Mouse (Mus musculus): ENCODE measurements around the gene Rb1. TPM values are rescaled to one million over a fixed set of nuclear protein-coding genes. Genes with fewer than 3 reads are reported as not detected.

The Rb1 gene
- total RNA-seq, 2 experiments from 2014 or later: 31.1 to 33.1 TPM

DNA sequence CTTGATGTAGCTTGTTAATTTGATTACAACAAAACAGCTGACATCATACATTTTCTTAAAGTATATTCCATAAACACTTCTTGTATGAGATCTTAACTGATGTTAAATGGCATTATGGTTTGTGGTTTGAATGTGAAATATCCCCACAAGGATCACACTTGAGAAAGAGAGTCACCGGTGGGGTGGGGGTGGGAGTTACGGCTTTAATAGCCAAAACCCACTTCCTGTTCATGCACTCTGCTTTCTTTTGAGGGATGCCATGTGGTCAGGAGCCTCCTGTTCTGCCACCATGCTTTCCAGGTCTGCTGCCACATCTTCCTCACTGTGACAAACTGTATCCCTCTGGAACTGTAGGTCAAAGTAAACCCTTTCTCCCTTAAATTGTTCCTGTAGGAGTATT lies 35.7 kb downstream of the Rb1 start:
- DNase-seq (ENCODE audit: low spot score in 2 of 2): no peak
- intact Hi-C loops (cut with DNase I): no loop called here

DNA sequence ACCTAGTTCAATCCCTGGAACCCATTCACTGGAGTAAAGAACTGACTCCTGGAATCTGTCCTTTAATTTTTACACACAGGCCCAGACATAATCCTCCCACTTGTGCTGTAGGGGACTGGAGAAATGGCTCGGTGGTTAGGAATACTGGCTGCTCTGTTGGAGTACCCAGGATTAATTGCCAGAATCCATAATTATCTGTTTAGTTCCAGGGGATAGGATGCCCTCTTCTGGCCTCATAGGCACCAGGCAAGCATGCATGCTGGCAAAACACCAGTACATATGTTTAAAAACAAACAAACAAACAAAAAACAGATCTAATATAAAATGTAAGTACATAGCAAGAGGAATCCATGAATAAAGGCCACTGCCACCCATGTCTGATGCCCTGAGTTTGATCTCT lies 44.6 kb downstream of the Rb1 start:
- intact Hi-C loops (cut with DNase I): loop anchor here (5.0 kb wide), 1 partner anchor 174 kb away; no protein-coding TSS in a partner anchor
- peak in 1 of 2 experiments; percentile 19 for DNase-seq (ENCODE audit: low spot score in 2 of 2)

DNA sequence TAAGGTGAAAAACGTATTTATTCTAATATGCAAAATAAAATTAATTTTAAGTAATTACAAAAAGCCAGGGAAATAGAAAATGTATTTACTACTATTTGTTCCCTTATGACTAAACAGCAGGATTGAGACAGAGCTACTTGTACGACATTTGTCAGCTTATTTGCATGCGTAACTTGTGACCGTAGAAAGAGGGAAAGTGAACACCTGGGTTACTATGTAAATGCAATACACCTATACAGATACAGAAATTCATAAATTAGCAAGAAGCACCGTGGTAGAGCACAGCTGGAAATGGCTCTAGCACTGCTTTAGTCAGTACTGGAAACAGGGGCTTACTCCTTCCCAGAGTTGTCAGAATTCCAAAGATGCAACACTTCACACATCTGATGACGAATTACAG lies 46.5 kb downstream of the Rb1 start:
- intact Hi-C loops (cut with DNase I): no loop called here
- DNase-seq (ENCODE audit: low spot score in 2 of 2): no peak

DNA sequence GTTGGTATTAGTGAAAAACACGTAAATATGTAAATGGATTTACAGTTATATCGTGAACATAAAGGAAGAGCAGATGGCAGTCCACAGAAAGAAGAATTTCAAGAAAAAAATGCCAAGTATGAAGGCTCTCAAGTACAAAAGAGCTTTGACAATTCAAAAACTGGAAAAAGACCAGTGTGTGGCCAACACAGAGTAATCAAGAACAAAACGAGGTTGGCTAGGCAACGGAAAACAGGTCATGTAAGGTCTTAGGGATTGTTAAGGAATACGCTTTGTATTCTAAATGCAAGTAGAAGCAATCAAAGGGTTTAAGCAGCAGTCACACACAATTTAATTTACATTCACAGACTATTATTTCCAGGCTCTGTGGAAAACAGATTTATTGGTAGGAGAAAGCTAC lies 53.8 kb downstream of the Rb1 start:
- intact Hi-C loops (cut with DNase I): no loop called here
- DNase-seq (ENCODE audit: low spot score in 2 of 2): no peak

DNA sequence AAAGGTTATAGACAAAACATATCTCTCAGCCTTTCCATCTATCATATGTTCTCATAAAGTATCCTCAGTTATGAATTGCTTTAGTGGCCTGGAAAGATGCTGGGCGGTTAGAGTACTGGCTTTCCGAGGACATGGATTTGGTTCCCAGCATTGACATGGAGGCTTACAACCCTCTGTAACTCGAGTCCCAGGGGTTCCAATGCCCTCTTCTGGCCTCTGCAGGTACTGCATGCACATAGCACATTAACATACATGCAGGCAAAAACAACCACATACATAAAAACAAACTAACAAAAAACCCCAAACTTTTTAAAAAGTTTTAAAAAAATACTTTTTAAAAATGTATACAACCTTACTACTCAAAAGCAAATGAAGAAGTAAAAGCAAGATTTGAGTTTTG lies 59.5 kb downstream of the Rb1 start:
- DNase-seq (ENCODE audit: low spot score in 2 of 2): no peak
- intact Hi-C loops (cut with DNase I): no loop called here

DNA sequence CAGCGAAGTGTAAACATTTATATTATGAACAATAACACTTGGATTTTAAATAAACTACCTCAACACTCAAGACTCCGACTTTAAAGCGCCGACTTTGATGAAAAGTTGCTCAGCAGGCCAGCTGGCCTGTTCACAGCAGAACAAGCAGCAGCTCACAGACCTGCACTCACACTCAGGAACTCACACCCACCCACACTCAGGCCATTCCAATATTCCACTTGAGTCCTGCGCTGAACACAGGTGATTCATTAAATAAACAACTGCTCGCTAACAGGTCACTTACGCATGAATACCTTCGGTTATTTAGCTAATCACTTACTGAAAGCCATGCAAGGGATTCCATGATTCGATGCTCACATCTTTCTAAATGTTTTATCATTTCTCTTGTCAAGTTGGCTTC lies 63.4 kb downstream of the Rb1 start:
- intact Hi-C loops (cut with DNase I): no loop called here
- DNase-seq (ENCODE audit: low spot score in 2 of 2): no peak

DNA sequence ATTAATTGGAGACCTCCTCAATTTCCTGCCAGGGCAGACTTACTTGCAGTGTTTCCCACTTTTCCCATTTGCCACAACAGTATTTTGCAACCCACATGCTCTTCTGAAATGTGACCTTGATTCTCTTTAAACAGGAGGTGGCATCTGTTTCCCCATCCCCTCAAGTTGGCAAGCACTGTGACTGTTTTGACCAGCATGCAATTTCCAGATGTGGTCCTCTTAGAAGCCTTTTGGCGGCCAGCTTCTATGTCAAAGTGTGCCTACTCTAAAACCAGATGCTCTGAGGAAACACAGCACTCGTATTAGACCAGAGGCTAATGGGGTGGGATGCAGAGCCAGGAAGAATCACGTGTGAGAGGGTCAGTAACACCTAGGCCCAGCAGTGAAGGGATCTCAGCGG lies 67.4 kb downstream of the Rb1 start:
- intact Hi-C loops (cut with DNase I): no loop called here
- no peak for DNase-seq (ENCODE audit: low spot score in 2 of 2)

DNA sequence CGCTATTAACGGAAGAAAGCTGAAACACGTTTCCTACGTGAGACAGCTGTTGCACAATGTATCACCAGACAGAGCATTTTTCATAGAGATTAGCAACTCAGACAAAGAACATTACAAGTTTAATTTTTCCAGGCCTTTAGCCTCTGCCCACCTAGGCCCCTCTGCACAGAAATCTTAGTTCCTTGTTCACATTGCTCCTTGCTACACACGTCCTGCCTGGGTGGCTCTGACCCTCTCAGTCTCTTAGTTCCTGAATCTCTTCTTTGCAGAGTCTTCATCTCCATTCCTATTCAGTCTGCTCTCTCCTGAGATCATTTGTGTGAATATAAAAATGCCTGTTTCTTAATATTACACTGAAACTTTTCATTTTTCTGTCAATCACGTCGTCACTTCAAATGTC lies 68.3 kb downstream of the Rb1 start:
- intact Hi-C loops (cut with DNase I): no loop called here
- DNase-seq (ENCODE audit: low spot score in 2 of 2): no peak

DNA sequence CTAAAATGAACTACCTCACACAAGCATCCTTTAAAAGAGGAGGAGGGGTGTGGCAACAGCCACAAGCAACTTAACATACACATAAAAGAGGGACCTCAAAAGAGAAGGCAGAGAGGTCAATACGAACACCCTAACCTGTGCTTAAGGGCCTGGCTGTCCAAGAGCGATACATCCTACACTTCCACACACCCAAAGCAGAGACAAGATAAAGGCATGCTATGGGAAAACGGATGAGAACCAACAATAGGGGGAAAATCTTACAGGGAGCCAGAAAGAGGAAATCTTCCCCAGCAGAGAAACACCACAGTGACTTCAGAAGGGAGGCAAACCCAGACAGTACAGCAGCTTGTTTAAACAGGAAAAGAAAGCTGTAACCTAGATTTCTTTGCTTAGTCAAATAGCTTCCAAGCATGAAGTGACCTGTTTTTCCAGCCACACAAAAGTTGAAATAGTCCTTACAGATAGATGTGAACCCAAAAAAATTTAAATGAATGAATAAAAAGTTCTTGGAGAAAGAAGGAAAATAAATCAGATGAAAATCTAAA lies 70.1 kb downstream of the Rb1 start:
- DNase-seq (ENCODE audit: low spot score in 2 of 2): peak in 1 of 2 experiments; percentile 30
- intact Hi-C loops (cut with DNase I): no loop called here

DNA sequence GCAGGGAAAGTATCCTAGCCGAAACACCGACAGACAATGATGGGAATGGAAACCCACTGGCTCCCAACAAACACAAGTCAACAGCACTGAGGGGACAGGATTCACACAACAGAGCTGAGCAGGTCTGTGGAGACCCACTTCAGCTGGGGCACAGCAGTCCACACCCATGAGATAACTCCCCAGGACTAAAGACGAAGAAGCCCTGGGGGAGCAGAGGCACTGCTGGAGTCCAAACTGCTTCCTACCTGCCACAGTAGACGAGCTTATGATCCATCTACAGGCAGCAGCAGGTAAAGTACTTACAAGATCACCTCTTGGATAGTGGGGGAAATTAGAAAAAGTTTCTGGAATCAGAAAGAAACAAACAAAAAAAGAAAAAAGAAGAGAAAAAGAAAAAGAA lies 71.2 kb downstream of the Rb1 start:
- DNase-seq (ENCODE audit: low spot score in 2 of 2): no peak
- intact Hi-C loops (cut with DNase I): no loop called here

DNA sequence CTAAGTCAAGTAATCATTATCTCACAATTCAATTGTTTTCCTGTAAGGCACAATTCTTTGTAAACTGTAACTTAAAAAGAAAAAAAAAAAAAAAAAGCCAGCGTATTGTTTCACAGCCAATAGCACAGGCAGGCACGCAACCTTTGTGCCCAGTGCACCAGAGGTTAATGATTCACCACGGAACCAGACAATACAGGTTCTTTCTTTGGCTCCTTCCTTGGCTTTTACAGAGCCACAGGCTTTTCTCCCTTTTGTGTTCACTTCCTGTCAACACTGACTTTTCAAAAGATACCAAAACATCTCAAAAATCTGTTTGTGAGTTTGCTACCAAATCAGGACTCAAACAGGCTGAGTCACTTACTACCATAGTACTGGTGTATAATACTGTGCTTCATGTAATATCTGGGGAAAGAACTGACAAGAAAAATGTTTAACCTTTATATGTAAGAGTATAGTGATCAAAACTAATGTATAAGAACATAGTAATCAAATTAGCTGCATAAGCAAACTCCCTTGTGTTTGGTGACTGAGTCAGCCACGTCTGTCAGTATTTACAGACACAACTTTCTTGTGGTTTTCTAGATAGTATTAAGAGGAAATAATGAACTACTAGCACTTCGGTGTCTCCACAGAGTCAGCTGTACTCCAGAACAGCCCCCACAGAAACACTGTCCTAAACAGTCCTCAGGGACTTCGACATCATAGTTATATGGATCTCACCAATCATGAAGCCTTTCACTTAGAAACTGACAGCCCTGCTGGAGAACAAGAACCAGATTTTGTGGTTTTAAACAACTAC lies 72.0 kb downstream of the Rb1 start:
- intact Hi-C loops (cut with DNase I): no loop called here
- no peak for DNase-seq (ENCODE audit: low spot score in 2 of 2)

DNA sequence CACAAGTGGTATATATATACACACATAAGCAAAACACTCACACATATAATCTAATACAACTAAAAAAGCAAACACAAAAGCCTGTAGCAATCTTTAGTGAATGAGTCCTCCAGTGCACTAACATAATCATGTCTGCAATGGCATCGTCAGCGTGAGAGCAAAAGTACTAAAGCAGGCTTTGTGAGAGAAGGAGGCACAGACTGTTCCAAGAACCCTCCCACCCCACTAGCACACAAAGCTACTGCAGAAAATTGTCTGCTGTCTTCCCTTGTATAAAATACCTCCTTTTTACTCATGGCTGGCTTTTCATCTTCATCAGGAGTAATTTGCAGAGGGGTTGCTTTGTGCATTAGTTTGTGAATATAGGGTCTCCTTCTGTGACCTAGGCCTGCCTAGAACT lies 73.3 kb downstream of the Rb1 start:
- peak in 1 of 2 experiments; percentile 51 for DNase-seq (ENCODE audit: low spot score in 2 of 2)
- intact Hi-C loops (cut with DNase I): no loop called here

DNA sequence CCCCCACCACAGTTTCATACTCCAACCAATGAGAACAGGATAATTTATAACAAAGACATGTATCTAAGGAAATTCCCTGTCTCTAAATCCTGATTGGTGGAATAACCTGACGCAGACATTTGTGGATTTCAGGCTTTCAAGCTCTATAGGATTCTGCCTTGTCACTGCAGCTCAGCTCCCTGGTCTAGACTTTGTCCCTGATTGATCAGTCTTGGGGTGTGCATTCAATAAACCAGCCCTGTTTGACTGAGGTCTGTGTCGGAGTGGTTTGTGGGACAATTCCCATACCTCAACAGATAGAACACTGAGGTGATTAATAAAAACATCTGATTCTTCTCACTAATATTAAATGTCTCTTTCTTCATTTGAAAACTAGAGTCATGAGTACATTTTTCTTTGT lies 75.6 kb downstream of the Rb1 start:
- no peak for DNase-seq (ENCODE audit: low spot score in 2 of 2)
- intact Hi-C loops (cut with DNase I): no loop called here

DNA sequence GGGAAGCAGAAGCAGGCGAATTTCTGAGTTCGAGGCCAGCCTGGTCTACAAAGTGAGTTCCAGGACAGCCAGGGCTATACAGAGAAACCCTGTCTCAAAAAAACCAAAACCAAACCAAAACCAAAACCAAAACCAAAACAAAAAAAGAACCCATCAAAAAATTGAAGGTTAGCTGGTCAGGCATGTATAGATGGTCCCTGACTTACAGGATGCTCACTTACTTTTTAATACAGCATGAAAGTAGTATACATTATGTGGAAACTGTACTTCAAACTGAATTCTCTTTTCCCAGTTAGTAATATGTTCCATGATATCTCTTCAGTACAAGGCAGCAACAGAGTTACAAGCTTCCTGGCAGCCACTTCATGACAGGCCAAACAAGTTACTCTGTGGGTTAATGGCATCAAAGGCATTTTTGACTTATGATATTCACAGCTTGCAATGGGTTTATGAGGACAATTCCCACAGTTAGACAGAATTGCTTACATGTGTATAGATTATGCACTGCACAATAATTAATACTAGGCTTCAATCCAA lies 81.5 kb downstream of the Rb1 start:
- intact Hi-C loops (cut with DNase I): no loop called here
- DNase-seq (ENCODE audit: low spot score in 2 of 2): no peak

DNA sequence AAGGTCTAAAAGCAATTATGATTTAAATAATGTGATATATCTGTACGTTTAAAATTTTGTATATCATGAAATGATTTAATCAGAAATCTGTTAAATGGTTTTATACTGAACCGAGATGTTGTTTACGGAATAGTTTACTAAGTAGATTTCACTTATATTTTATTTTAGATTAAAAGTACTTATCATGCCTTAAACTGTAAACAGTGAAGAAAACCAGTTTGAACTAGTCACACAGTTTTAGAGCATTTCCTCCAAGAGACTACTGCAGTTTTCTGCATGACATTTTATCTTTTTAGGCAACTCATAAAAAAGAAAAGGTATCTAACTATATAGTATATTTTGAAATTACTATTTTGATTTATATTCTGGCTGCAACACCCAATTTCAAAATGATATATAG lies 85.8 kb downstream of the Rb1 start:
- intact Hi-C loops (cut with DNase I): no loop called here
- no peak for DNase-seq (ENCODE audit: low spot score in 2 of 2)

DNA sequence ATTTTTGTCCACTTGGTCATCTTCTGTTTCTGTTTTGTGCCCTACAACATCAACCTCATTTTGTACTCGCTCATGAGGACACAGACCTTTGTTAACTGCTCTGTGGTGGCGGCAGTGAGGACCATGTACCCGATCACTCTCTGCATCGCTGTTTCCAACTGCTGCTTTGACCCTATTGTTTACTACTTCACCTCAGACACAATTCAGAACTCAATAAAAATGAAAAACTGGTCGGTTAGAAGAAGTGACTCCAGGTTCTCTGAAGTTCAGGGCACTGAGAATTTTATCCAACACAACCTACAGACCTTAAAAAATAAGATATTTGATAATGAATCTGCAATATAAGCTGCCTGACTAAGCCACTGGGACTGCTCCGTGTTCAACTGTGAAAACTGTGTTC lies 86.3 kb downstream of the Rb1 start:
- no peak for DNase-seq (ENCODE audit: low spot score in 2 of 2)
- intact Hi-C loops (cut with DNase I): no loop called here

DNA sequence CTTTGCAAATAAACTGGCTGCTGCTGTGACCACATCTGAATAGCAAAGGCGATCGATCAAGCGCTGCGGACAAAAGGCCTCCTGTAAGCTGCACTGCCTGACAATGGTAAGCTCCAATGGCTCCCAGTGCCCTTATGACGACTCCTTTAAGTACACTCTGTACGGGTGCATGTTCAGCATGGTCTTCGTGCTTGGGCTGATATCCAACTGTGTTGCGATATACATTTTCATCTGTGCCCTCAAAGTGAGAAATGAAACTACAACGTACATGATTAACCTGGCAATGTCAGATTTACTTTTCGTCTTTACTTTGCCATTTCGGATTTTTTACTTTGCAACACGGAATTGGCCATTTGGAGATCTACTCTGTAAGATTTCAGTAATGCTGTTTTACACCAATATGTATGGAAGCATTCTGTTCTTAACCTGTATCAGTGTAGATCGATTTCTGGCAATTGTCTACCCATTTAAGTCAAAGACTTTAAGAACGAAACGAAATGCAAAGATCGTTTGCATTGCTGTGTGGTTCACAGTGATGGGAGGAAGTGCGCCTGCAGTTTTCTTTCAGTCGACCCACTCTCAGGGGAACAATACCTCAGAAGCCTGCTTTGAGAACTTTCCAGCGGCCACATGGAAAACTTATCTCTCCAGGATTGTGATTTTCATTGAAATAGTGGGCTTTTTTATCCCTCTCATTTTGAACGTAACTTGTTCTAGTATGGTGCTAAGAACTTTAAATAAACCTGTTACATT lies 86.9 kb downstream of the Rb1 start:
- intact Hi-C loops (cut with DNase I): no loop called here
- DNase-seq (ENCODE audit: low spot score in 2 of 2): peak in 1 of 2 experiments; percentile 13

DNA sequence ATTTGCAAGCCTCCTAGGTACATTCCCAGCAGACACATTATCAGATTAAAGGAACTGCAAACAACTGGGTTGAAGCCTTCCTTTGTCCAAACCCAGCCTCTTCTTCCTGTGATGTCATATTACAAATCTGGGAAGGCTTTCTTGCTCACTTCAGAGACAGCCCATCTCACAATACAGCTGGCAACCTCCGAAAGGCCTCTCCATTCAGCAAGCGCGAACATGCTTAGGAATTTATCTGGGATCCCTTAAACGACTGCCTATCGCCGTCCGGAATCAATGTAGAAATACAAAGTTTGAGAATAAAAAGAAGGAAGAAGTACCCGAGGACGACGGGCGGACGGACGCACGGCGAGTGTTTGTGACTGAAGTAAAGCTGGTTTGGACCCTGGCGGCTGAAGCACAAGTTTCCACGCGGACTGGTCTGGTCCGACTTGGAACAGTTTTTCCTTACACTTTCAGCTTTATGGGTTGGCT lies 87.7 kb downstream of the Rb1 start, which contains the start of gene Lpar6:
Gene Lpar6, plus strand, starts transcription at position 48 of the 474 bp plus-strand sequence.
- peak in 1 of 2 experiments; percentile 51 for DNase-seq (ENCODE audit: low spot score in 2 of 2)
- intact Hi-C loops (cut with DNase I): no loop called here

DNA sequence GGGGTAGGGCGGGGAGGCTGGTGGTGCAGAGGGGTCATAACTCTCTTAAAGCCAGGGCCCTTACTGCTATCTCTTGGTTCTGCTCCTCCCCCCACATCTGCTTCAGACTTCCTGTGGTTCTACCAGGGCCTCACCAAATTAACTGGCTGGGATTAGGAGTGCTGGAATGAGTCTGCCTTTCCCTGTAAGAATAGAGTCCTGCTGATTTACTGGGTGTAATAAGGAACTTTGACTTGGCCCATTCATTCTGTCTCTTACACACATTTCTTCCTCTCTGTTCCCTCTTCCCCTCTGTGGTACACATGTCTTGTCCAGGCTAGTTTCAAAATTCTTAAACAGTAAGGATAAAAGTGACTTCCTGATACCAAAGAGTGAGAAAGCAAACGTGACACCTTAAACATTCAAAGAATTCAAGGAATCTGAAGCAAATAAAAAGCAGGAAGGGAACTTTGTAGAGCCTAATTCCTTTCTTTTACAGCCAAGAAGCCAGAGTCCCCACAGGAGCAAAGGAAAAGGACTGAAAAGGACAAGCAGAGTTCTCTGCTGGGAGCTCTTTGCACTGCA lies 91.1 kb downstream of the Rb1 start:
- no peak for DNase-seq (ENCODE audit: low spot score in 2 of 2)
- intact Hi-C loops (cut with DNase I): no loop called here

Data from left cerebral cortex, postnatal 25 days (tissue).